Mouse (Mus musculus): Measurements from ENCODE around the gene Hist1h1e.
A peak's percentile ranks its signal among the peaks of the same experiment; 100 is the strongest.

Hist1h1e gene

GRCm38 (mm10) chr13:23622175-23622671 is at the start of gene Hist1h1e:
Gene Hist1h1e (minus strand): TSS chr13:23622558.
- DNase-seq (ENCODE audit: low spot score), result peak; percentile 86

DNA sequence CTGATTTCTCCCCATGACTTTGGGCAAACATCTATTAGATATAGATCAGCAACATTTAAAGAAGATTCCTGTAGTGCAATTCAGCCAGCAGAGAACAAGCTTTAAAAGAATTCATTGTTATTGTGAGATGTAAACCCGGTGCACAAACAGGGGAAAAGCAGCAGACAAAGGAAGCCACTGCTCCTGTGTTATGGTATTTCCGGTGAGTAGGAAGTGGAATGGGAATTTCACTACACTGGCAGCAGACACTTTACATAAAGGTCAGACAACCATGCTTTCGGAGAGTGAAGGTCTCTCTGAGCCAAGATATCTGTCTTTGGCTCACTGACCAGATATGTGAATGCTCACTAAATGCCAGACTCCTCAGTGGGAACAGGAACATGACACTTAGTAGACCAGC is 40.2 kb upstream of the Hist1h1e start:
- no peak for DNase-seq (ENCODE audit: low spot score)

- no peak for DNase-seq (ENCODE audit: low spot score)
These were observed 37.4 kb upstream of the Hist1h1e start for GRCm38 (mm10) chr13:23659636-23660366.

- DNase-seq (ENCODE audit: low spot score), result no peak
These were observed 8.3 kb upstream of the Hist1h1e start for GRCm38 (mm10) chr13:23630653-23631052.

GRCm38 (mm10) chr13:23622861-23623450 is 598 bp upstream of the Hist1h1e start:
- DNase-seq (ENCODE audit: low spot score), result peak; percentile 12

DNA sequence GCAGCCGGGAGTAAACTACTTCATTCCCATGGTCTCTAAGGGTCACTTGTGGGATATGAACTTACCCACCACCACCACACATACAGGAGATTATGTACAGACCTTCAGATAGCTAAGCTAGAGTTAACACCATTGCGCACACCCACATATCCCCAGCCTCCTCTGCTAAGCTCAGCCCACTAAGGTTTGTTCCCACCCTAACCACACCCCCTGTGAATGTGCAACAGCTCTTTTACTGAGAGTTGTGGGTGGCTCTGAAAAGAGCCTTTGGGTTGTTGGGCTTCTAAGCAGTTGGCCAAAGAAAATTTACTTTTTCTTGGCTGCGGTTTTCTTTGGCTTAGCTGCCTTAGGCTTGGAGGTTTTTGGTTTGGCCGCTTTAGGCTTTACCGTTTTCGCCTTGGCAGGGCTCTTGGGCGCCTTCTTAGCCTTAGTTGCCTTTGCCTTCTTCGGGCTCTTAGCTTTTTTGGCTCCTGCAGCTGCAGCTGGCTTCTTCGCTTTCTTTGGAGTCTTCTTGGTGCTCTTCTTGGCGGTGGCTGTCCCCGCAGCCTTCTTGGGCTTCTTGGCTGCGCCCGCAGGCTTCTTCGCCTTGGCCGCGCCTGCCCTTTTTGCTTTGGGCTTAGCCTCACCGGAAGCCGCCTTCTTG is 705 bp downstream of the Hist1h1e start:
- peak; percentile 75 for DNase-seq (ENCODE audit: low spot score)

DNA sequence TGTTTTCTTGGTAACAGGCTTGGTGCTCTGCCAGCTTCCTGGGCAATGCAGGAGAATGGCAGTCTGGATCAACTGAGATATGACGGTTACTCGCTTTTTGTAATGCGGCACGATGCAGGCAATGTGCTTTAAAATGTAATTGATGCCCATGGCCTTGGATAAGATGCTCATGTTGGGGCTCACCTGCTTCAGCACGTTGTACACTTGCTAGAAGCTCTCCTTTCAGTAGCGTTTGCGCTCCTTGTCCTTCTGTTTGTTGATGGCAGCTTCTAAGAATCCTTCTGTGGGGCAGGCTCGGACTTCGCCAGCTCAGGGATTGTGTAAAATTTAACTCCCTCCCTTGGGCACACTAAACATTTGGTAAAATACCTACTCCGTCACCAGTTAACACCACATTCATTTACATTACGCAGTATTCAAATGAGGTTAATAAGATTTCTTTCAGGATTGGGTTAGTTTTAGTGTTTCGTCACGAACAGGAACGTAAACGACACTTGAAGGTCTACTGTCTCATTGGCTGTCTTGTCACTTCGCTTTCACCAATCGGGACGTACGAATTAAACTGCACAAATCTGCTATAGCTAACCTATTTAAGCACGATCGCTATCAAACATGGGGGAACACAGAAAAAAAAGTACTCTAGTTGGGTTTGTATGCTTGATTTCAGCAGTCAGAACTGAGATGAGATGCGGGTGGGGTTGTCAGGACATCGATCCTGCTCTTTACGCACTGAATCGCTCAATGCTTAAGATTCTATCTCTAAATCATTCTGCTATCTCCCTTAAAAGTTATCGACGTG is 1.4 kb downstream of the Hist1h1e start, which contains the start of gene Hist1h2be:
Gene Hist1h2be, minus strand, starts transcription at position 392 of the 799 bp plus-strand sequence.
- DNase-seq (ENCODE audit: low spot score), result peak; percentile 89

DNA sequence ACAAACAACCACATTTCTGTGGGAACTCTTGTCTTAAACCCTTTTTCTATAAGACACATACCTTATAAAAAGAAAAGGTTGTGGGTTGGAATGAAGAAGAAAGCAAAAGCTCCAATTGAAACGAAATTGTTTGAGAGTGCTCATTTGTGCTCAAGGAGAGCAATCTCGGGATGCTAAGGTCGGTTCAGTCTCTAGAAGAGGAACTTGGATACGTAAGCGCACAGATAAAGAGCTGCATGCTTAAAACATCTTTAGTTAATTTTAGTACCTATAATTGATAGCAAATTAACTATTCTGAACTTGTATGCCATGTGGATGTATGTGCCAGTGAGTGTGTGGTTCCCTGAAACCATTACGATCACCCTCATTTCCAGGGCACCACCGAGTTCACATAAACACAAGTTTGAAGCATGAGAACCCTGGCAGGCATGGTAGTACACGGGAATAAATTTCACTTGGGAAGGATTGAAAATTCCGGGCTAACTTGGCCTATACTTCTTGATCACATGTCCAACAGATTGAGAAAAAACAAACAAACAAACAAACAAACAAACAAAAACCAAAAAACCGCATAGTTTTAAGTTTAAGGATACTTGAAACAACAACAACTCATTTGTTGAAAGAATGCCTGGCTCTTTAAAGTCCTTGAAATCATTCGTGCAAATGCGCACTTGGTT is 2.2 kb downstream of the Hist1h1e start:
- no peak for DNase-seq (ENCODE audit: low spot score)

- DNase-seq (ENCODE audit: low spot score), result no peak
These were observed 10.7 kb downstream of the Hist1h1e start for GRCm38 (mm10) chr13:23611638-23612037.

GRCm38 (mm10) chr13:23610393-23610792 is 12.0 kb downstream of the Hist1h1e start:
- peak; percentile 12 for DNase-seq (ENCODE audit: low spot score)

DNA sequence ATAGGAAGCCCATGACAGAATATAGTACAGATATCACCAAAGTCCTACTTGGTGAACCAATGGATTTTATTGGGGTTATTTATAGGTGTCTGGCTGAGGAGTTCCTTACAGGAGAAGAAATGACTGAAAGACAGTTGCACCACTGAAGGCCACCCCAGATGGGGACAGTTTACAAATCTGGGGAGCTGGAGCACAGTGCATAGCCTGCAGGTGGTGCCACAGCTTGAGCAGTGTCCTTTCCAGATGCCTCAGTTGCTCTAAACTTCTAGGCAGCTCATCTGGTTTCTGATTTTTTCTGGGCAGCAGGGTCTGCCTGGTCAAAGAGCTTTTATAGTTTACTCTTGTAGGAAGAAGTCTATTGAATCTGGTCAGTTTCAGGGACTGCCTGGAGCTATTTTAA is 12.5 kb downstream of the Hist1h1e start:
- no peak for DNase-seq (ENCODE audit: low spot score)

DNA sequence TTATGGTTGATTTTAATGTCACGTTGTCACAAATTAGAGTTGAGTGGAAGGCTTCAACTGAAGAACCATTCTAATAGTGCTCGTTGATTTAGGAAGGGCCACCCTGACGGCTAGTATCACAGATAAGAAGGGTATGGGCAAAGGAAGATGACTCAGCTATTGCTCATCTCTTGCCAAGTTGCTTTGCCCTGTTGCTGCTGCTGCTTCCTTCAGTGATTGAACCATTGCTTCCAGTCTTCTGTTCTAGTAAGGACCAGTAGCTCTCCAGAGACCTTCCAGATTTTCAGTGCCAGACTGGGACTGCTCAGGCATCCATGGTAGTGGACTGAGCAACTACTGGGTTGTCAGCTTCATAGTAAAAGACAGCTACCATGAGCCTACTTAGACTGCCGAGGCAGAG is 13.1 kb downstream of the Hist1h1e start:
- DNase-seq (ENCODE audit: low spot score), result peak; percentile 36

- no peak for DNase-seq (ENCODE audit: low spot score)
These were observed 17.3 kb downstream of the Hist1h1e start for GRCm38 (mm10) chr13:23605052-23605451.

GRCm38 (mm10) chr13:23604452-23604851 is 17.9 kb downstream of the Hist1h1e start:
- DNase-seq (ENCODE audit: low spot score), result no peak

DNA sequence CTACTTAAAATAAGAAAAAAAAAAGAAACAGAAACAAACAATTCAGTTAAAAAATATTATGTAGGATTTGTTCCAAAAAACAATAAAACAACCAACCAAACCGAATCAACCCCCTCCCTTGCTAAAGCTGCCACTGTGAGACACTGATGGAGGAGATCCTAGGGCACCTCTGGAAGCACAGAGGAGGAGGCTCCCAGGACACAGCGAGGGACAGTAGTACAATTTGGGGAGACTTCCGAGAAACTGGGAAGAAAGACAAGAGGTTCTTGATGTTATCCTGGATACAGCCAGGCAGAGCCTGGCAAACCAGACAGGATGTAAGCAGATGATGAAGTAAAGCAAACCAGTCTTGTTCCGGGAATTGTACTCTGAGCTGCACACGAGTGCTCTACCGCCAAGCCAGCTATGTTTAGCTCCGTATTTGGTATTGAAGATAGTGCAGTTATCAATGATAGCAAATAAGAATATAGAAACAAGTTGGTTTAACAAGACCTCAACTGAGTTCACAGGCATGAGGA is 19.1 kb downstream of the Hist1h1e start:
- no peak for DNase-seq (ENCODE audit: low spot score)

DNA sequence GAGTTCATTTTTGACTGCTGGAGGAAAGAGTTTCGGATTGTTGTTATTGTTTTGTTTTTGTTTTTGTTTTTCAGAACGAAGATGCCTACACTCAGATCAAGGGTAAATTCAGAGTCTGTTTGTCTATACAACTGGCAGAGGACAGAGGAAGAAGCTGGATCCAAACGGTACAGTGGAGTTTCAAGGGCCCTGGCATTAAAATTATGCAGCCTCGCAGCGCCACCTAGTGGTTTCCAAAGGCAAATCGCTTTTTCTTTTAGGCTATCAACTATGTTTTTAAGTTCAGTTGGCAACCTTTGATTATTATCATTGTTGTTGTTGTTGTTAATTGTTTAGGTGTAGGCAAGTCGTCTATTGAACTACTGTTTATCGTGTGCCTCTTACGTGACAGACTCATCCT is 24.4 kb downstream of the Hist1h1e start:
- peak; percentile 77 for DNase-seq (ENCODE audit: low spot score)

GRCm38 (mm10) chr13:23595622-23596372 is 26.6 kb downstream of the Hist1h1e start:
- no peak for DNase-seq (ENCODE audit: low spot score)

DNA sequence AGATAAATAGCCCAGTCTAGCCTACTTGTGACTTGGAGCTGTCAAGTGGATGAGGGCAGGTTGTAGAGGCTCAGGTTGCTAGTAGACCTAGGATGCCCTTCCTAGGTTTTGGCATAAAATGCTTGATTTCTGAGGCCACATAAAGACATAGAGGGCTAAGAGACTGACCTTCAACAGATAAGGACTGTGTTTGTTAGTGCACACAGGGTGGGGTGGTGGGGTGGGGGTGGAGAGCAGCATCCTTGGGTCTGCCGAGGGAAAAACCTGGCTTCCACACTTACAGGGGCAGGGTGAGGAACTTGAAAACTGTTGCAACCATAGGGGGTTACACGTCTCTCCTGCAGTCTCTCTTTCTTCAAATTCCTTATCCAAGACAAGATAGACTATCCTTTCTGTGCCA is 27.2 kb downstream of the Hist1h1e start:
- DNase-seq (ENCODE audit: low spot score), result no peak

DNA sequence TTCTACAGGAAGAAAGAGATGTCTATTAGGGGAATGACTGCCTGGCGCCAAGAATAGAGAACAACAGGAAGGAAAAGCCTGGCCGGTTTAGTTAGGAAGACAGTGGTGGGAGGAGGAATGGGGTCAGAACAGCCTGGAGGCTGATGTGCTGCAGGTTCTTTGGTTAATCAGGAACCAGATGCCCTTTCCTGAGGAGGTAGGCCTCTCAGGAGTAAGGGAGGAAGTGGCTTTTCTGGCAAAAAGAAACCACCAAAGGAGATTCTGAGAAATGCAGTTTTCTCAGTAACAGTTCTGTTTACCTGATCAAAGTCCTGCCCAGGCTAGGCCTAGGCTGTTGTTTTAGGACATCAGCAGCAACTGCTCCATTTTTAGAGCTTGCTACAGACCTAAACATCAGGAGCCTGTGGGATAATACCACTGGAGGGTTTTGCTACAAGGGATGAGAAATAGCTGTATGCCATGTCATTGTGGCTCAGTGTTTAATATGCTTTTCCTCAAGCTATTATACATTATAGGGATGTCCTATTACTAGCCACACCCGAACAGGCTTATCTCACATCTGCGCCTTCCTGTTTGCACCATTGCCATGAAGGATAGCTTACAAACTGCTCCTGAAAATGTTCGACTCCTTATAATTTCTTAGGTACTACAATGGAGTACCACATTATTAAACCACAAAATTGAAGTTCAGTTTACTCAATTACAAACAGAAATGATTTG is 29.1 kb downstream of the Hist1h1e start:
- DNase-seq (ENCODE audit: low spot score), result no peak

DNA sequence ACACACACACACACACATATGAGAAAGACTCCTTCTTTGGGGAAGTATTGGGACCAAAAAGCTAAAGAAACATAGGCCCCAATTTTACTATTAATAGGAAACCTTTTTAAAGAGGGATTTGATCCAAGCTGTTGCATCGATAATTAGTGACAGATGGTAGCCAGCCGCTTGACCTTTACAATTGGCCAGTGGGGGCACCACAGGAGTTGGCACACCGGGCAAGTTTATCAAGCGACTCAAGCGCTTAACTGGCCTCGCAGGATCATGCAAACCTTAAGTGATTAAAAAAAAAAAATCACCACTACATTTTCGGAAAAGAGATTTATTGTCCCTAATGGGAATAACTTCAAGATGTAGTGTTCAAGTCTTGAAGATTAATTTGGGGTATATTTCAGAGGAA is 29.7 kb downstream of the Hist1h1e start:
- no peak for DNase-seq (ENCODE audit: low spot score)

Data from MN1 (cell line).